Mouse (Mus musculus): ENCODE data around the gene Lcn2. TPM values are rescaled to one million over a fixed set of nuclear protein-coding genes. Genes with fewer than 3 reads are reported as not detected.

The Lcn2 gene
- polyA plus RNA-seq (2012; rRNA removed), result 0.25 and 0.58 TPM in 2 replicates

DNA sequence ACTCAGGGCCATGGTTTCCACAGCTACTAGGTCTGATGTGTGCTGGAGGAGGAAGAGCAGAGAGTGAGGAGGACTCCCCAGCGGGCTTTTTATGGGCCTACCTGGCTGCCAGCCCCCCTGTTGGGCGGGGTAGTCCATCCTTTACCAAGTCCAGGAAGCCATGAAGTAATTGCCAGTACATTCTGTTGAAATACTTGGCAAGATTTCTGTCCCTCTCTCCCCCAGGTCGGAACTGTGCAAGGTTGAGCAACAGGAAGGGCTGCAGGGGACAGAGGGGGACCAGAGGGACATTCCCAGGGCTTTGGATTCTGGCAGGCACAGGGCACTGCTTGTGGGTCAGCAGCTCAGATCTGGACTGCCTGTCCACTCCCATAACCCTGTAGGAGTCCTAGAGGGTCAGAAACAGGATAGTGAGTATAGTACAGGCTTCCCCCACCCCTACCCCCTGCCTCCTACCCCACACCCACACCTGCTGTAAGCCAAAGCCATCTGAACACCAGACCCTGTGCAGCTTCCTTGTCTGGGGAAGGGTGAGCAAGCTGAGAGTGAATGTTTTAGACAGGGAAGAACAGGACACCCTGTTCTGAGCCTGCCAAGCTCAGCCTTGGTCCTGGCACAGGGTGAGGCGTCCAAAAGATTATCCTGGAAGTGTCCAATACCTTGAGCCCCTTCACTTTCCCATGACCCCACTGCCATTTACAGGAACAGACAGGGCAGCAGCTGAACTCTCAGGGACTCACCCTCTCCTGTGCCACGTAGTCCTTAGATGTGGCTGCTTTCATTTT, at the start of gene Lcn2:
TSS of gene Lcn2 (minus strand) at position 547 of the 785 bp plus-strand sequence.
- Histone ChIP-seq H3K4me1 (ENCODE audit: control insufficient read depth, insufficient read depth, low read length) (no peaks in the 10 kb centered on the region), H3K4me3 (ENCODE audit: insufficient read depth, low read length) (no peak within 1 kb of the TSS), H3K27ac (ENCODE audit: insufficient read depth, low read length) (no peak within 1 kb of the TSS)
- TF ChIP-seq POLR2A (IDR thresholded peaks at IDR 0.05; ENCODE audit: extremely low read depth, insufficient read depth, low read length), result no peak
- TF ChIP-seq CTCF (IDR thresholded peaks at IDR 0.05; ENCODE audit: extremely low read depth, insufficient read depth, low read length), result no peak

GRCm38 (mm10) chr2:32437612-32438166, 49.6 kb upstream of the Lcn2 start:
- Histone ChIP-seq H3K4me3 (ENCODE audit: insufficient read depth, low read length) (no peak overlapping the region), H3K4me1 (ENCODE audit: control insufficient read depth, insufficient read depth, low read length) (peaks cover 5% of the 10 kb centered on the region; the same call in 1 of the 2 replicates), H3K27ac (ENCODE audit: insufficient read depth, low read length) (no peak overlapping the region)
- TF ChIP-seq POLR2A (IDR thresholded peaks at IDR 0.05; ENCODE audit: extremely low read depth, insufficient read depth, low read length) (no peak), CTCF (IDR thresholded peaks at IDR 0.05; ENCODE audit: extremely low read depth, insufficient read depth, low read length) (no peak)

- H3K4me3 ChIP-seq (ENCODE audit: insufficient read depth, low read length), result no peak overlapping the region
- no peak for TF ChIP-seq CTCF (IDR thresholded peaks at IDR 0.05; ENCODE audit: extremely low read depth, insufficient read depth, low read length)
- no peak for TF ChIP-seq POLR2A (IDR thresholded peaks at IDR 0.05; ENCODE audit: extremely low read depth, insufficient read depth, low read length)
- H3K27ac ChIP-seq (ENCODE audit: insufficient read depth, low read length), result no peak overlapping the region
- H3K4me1 ChIP-seq (ENCODE audit: control insufficient read depth, insufficient read depth, low read length), result peaks cover 5% of the 10 kb centered on the region; the same call in 1 of the 2 replicates
Measured at GRCm38 (mm10) chr2:32436686-32437372, 48.8 kb upstream of the Lcn2 start.

DNA sequence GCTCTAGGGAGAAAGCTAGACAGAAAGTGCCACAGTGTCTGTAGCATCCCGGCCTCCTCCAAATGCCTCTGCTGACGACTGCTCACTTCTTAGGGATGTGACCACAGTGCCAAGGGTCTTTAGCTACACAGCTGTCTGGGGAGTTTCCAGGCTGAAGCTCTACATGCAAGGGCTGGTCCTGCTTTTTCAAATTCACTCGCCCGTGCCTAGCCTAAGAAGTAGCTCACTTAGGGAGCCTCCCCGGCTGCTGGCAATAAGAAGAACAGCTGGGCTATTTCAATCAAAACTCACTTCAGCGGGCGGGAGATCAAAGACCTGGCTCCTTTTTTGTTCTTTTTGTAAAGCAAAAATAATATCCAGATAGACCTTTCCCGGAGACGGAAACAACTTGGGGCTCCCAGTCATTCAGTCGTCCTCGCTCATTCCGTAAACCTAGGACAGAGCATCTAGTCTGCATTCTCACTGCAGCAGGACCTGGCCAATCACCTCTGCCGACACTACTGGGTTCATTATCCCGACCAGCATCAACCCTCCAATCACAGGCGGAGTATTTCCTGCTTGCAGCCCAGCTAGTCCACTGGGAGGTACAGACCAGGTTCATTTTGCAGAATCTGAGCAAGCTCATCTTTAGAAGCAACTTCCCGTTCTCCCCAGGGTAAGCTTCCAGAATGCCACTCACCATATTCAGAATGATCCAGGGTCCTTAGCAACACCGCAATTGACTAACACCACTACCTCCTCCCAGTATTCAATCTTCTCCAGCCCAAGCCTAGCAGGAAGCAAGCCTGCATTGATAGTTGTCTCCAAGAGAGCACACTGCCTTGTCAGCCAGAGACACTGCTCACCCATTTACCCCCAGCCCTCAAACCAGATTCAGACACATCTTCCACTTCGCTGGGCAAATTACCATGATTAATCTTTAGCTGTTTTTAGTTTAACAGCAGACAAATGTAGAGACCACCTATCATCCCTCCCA, 42.9 kb upstream of the Lcn2 start:
- peak overlapping the region; percentile 45 for H3K27ac ChIP-seq (ENCODE audit: insufficient read depth, low read length)
- H3K4me3 ChIP-seq (ENCODE audit: insufficient read depth, low read length), result peak overlapping the region; percentile 52
- H3K4me1 ChIP-seq (ENCODE audit: control insufficient read depth, insufficient read depth, low read length), result peaks cover 19% of the 10 kb centered on the region
- TF ChIP-seq POLR2A (IDR thresholded peaks at IDR 0.05; ENCODE audit: extremely low read depth, insufficient read depth, low read length) (peak; percentile 91), CTCF (IDR thresholded peaks at IDR 0.05; ENCODE audit: extremely low read depth, insufficient read depth, low read length) (no peak)

- H3K4me1 ChIP-seq (ENCODE audit: control insufficient read depth, insufficient read depth, low read length), result peaks cover 19% of the 10 kb centered on the region
- H3K4me3 ChIP-seq (ENCODE audit: insufficient read depth, low read length), result peak overlapping the region; percentile 52
- no peak overlapping the region for H3K27ac ChIP-seq (ENCODE audit: insufficient read depth, low read length)
- no peak for TF ChIP-seq CTCF (IDR thresholded peaks at IDR 0.05; ENCODE audit: extremely low read depth, insufficient read depth, low read length)
Measured at GRCm38 (mm10) chr2:32429215-32429891, 41.3 kb upstream of the Lcn2 start.

DNA sequence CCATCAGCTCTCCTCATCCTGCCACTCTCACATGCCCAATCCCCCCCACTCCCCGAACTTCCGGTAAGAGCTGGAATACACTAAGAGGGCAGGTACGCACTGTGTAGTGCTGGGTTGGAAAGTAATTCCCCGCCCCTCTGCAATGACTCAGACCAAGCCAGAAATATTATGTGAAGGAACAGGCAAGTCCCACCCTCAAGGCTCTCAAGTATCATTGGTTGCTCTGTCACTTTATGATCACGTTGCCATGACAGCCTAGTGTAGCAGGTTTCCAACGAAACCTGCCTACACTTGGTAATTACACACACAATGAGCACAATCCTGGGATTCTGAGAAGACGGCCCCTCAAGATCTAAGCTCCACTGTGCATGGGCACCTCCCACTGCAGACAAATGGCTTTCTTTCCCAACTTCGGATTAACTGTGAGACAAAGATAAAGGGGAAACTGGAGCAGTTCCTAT, 40.2 kb upstream of the Lcn2 start:
- no peak overlapping the region for H3K27ac ChIP-seq (ENCODE audit: insufficient read depth, low read length)
- H3K4me1 ChIP-seq (ENCODE audit: control insufficient read depth, insufficient read depth, low read length), result peaks cover 19% of the 10 kb centered on the region
- H3K4me3 ChIP-seq (ENCODE audit: insufficient read depth, low read length), result peak overlapping the region; percentile 52
- TF ChIP-seq POLR2A (IDR thresholded peaks at IDR 0.05; ENCODE audit: extremely low read depth, insufficient read depth, low read length) (0 out of 2 replicates have a peak, but pooled peaks have one; percentile 51), CTCF (IDR thresholded peaks at IDR 0.05; ENCODE audit: extremely low read depth, insufficient read depth, low read length) (no peak)

- no peak for TF ChIP-seq CTCF (IDR thresholded peaks at IDR 0.05; ENCODE audit: extremely low read depth, insufficient read depth, low read length)
- TF ChIP-seq POLR2A (IDR thresholded peaks at IDR 0.05; ENCODE audit: extremely low read depth, insufficient read depth, low read length), result no peak
- no peak overlapping the region for H3K27ac ChIP-seq (ENCODE audit: insufficient read depth, low read length)
- peaks cover 19% of the 10 kb centered on the region for H3K4me1 ChIP-seq (ENCODE audit: control insufficient read depth, insufficient read depth, low read length)
- H3K4me3 ChIP-seq (ENCODE audit: insufficient read depth, low read length), result peak overlapping the region; percentile 52; the same call in 1 of the 2 replicates
Measured at GRCm38 (mm10) chr2:32427720-32428119, 39.7 kb upstream of the Lcn2 start.

DNA sequence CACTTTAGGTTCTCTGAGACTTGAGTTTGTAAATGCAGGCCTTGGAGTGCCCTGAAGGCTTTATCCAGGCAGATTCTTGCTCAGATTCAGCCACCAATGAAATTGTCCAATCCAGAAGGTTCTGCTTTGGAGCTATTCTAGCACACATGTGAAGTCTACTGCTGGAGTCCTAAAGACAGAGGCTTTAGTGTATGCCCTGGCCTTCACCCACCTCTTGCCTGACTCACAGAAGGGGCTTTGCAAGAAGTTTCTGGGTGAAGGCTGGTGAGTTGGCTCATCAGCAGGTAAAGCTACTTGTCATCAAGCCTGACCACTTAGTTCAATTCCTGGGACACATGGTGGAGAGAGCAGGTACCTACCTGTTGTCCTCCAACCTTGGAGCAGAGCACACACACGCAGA, 38.1 kb upstream of the Lcn2 start:
- Histone ChIP-seq H3K4me1 (ENCODE audit: control insufficient read depth, insufficient read depth, low read length) (peaks cover 18% of the 10 kb centered on the region), H3K27ac (ENCODE audit: insufficient read depth, low read length) (no peak overlapping the region), H3K4me3 (ENCODE audit: insufficient read depth, low read length) (no peak overlapping the region)
- TF ChIP-seq CTCF (IDR thresholded peaks at IDR 0.05; ENCODE audit: extremely low read depth, insufficient read depth, low read length) (no peak), POLR2A (IDR thresholded peaks at IDR 0.05; ENCODE audit: extremely low read depth, insufficient read depth, low read length) (no peak)
